Mouse (Mus musculus) intestine, embryonic 15.5 days (tissue): ENCODE results near the gene Gpc2. TPM values are rescaled to one million over a fixed set of nuclear protein-coding genes. Genes with fewer than 3 reads are reported as not detected.

Source experiments
- ATAC-seq: fragments of 200-750 bp; cut with Nextera tagmentation; 2 replicates; pipeline ENCODE4 v1.8.0; 2017; ENCODE audit warnings: moderate TSS enrichment, moderate library complexity
- H3K27ac ChIP-seq: fragments of 300-500 bp; sonication (generic); 2 replicates; pipeline ENCODE4 v1.5.1; 2015; ENCODE audit warnings: mild to moderate bottlenecking, inconsistent platforms
- H3K27me3 ChIP-seq: fragments of 300-500 bp; sonication (generic); replicated peaks from 2 replicates; pipeline ENCODE4 v1.6.1; 2015; ENCODE audit warnings: inconsistent platforms
- H3K36me3 ChIP-seq: fragments of 300-500 bp; sonication (generic); 2 replicates; pipeline ENCODE4 v1.6.1; 2015; ENCODE audit warnings: inconsistent platforms
- H3K4me1 ChIP-seq: fragments of 300-500 bp; sonication (generic); replicated peaks from 2 replicates; pipeline ENCODE4 v1.6.1; 2015; ENCODE audit warnings: inconsistent platforms
- H3K4me2 ChIP-seq: fragments of 300-500 bp; sonication (generic); replicated peaks from 2 replicates; pipeline ENCODE4 v1.6.1; 2015; ENCODE audit warnings: mild to moderate bottlenecking, inconsistent platforms
- H3K4me3 ChIP-seq: fragments of 300-500 bp; sonication (generic); replicated peaks from 2 replicates; pipeline ENCODE4 v1.5.1; 2015; ENCODE audit warnings: inconsistent platforms
- H3K9ac ChIP-seq: fragments of 300-500 bp; sonication (generic); 2 replicates; pipeline ENCODE4 v1.6.1; 2015; ENCODE audit warnings: inconsistent platforms
- H3K9me3 ChIP-seq: fragments of 300-500 bp; sonication (generic); 2 replicates; pipeline ENCODE4 v1.6.1; 2016; ENCODE audit warnings: inconsistent platforms
- WGBS: fragments of 180-500 bp; shearing (Covaris S2); methylation state at CpG from one replicate; pipeline ENCODE4 v1.1.7; 2015; 5-methylcytosine and 5-hydroxymethylcytosine counted together
- polyA plus RNA-seq: library from polyadenylated mRNA; unstranded; fragments of >200 nt; fragmentation: Nextera tagmentation; extraction: Ambion mirVana; gene quantifications from 2 replicates; pipeline ENCODE4 v1.2.1, GENCODE M21; 2015

The Gpc2 gene
- polyA plus RNA-seq, 1 experiment from 2014 or later, result 13.7 TPM

DNA sequence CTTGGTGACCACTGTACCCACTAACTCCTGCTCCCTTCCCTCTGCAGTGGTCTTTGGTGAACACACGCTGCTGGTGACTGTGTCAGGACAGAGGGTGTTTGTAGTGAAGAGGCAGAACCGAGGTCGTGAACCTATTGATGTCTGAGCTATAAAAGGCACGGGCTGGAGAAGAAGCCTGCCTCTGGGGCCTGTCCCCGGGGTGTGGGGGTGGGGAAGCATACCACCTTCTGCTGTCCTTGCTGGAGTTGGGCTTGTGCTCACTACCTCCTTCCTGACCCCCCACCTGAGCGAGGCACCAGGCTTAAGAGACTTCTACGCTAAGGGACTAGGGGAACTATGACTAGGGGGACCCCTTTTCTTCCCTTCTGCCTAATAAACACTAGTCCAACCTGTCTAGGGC is 20.8 kb downstream of the Gpc2 start:
- H3K27me3 ChIP-seq, result no peaks in the 10 kb centered on the region
- no peak for ATAC-seq
- H3K9ac ChIP-seq, result no peak overlapping the region
- H3K4me3 ChIP-seq, result no peak overlapping the region
- 46% methylated on average over 7 of the region's 7 CpGs for WGBS
- H3K36me3 ChIP-seq, result peaks cover 19% of the 10 kb centered on the region
- H3K4me2 ChIP-seq, result no peak overlapping the region
- no peak overlapping the region for H3K27ac ChIP-seq
- no peaks in the 10 kb centered on the region for H3K9me3 ChIP-seq
- peaks cover 23% of the 10 kb centered on the region for H3K4me1 ChIP-seq

GRCm38 (mm10) chr5:138258542-138258941 is 21.3 kb downstream of the Gpc2 start:
- Histone ChIP-seq H3K9ac (no peak overlapping the region), H3K4me1 (peaks cover 23% of the 10 kb centered on the region), H3K27me3 (no peaks in the 10 kb centered on the region), H3K27ac (no peak overlapping the region), H3K9me3 (no peaks in the 10 kb centered on the region), H3K36me3 (peaks cover 19% of the 10 kb centered on the region), H3K4me2 (no peak overlapping the region), H3K4me3 (no peak overlapping the region)
- WGBS, result 74% methylated on average over 6 of the region's 6 CpGs
- no peak for ATAC-seq

DNA sequence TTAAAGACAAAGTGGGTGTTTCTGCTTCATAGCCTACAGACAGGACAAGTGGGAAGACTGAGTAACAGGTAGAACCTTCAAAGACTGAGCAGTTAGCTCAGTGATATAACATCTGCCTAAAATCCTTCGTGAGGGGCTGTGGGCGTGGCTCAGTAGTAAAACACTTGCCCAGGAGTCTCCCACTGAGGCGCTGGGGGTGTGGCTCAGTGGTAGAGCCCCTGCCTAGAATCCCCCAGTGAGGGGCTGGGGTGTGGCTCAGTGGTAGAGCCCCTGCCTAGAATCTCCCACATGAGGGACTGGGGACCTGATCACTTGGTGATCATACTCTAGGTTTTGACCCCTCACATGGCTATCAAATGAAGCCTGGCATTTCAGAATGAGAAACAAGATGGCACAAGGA is 21.7 kb downstream of the Gpc2 start:
- WGBS, result 74% methylated on average over 3 of the region's 3 CpGs
- Histone ChIP-seq H3K27me3 (no peaks in the 10 kb centered on the region), H3K9me3 (no peaks in the 10 kb centered on the region), H3K4me2 (no peak overlapping the region), H3K36me3 (peaks cover 19% of the 10 kb centered on the region), H3K27ac (no peak overlapping the region), H3K4me1 (peaks cover 21% of the 10 kb centered on the region), H3K4me3 (no peak overlapping the region), H3K9ac (no peak overlapping the region)
- no peak for ATAC-seq

- Histone ChIP-seq H3K9ac (no peak overlapping the region), H3K36me3 (peaks cover 19% of the 10 kb centered on the region), H3K9me3 (no peaks in the 10 kb centered on the region), H3K27me3 (no peaks in the 10 kb centered on the region), H3K4me3 (no peak overlapping the region), H3K27ac (no peak overlapping the region), H3K4me1 (peaks cover 16% of the 10 kb centered on the region), H3K4me2 (no peak overlapping the region)
- 87% methylated on average over 4 of the region's 4 CpGs for WGBS
- ATAC-seq, result no peak
Observed at GRCm38 (mm10) chr5:138257585-138257978, 22.2 kb downstream of the Gpc2 start.

DNA sequence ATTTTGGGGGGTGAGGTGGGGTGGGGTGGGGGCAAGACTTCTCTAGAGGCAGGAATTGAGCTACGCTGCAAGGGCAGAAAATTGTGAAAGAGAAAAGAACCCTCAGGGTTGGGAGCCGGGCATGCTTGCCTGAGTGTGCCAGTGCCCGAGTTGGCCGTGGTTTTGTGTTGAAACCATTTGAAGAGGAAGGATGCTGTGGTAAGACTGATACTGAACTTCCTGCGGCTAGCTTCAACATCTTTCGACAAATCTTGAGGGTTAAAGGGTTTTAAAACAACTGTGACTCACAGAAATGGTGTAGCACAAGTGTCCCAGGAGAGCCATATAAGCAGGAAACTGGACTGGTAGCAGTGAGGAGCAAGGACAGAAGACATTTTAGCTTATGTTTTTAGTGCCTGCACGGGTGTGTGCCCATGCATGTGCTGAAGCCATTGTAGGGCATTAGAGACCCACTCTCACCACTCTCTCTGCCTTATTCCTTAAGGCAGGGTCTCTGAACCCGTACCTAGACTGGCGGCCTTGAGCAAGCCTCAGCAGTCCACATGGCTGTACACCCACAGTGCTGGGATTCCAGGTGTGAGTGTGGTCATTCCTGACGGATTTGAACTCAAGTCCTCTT is 22.7 kb downstream of the Gpc2 start:
- peaks cover 19% of the 10 kb centered on the region for H3K36me3 ChIP-seq
- no peak for ATAC-seq
- 0 out of 2 replicates have a peak overlapping the region, but pooled peaks have one; percentile 84 for H3K4me2 ChIP-seq
- 87% methylated on average over 10 of the region's 10 CpGs for WGBS
- H3K27me3 ChIP-seq, result no peaks in the 10 kb centered on the region
- H3K4me3 ChIP-seq, result no peak overlapping the region
- no peak overlapping the region for H3K9ac ChIP-seq
- H3K9me3 ChIP-seq, result no peaks in the 10 kb centered on the region
- no peak overlapping the region for H3K27ac ChIP-seq
- peaks cover 11% of the 10 kb centered on the region for H3K4me1 ChIP-seq

DNA sequence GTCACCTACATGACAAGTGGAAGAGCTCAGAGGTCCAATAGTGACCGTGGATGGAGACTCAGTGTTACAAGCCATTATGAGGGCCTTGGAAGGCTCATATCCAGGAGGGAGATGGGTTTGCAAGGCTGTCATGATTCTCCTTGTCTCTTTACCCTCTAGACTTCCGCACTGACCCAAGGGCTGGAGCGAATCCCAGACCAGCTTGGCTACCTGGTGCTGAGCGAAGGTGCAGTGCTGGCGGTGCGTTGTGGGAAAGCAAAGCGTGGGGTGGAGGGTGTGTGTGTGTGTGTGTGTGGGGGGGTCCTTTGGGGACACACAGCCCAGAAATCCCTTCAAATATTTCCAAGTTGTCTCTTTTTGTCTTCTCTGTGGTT is 23.7 kb downstream of the Gpc2 start:
- no peaks in the 10 kb centered on the region for H3K27me3 ChIP-seq
- peak overlapping the region; percentile 52 for H3K4me3 ChIP-seq
- H3K27ac ChIP-seq, result peak overlapping the region; percentile 70
- H3K36me3 ChIP-seq, result peaks cover 14% of the 10 kb centered on the region
- H3K4me1 ChIP-seq, result peaks cover 9% of the 10 kb centered on the region; the same call in 1 of the 2 replicates
- 14% methylated on average over 7 of the region's 7 CpGs for WGBS
- no peaks in the 10 kb centered on the region for H3K9me3 ChIP-seq
- peak overlapping the region; percentile 84 for H3K4me2 ChIP-seq
- peak; percentile 37 for ATAC-seq
- H3K9ac ChIP-seq, result peak overlapping the region; percentile 65

DNA sequence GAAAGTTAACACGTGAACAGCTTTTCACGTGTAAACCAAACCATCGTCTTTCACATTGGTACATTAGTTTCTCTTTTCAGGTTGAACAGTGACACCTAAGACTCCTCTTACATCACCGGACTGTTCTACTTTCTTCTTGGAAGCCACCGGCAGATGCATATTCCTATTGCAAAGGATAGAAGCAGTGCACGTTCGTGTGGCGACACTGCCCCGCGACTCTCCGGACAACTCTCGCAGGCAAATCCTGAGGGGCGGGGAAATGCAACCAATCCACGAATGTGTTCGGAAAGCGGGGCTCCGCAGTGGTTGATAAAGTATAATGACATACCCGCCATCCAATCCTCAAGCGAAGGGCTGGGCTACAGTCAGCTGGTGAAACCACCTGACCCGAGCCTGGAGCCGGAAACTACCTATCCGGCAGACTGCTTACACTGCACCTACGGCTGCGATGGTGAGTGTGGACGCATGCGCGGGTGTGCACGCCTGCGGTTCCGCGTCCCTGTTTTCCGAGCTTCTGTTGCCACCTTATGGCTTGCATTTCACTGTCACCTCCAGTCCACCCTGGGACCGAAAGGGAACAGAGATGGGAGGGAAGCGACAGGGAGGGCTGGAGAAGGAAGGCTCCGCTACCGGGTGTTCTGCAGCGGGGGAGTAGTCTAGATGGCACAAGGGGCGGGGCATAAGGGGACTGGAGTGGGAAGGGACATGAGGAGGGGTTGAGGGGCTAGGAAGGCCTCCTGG is 24.3 kb downstream of the Gpc2 start, which contains the start of gene Lamtor4:
Gene Lamtor4 (plus strand): TSS at position 130 of the 741 bp plus-strand sequence.
- under 1% methylated on average over 38 of the region's 38 CpGs for WGBS
- peak within 1 kb of the TSS; percentile 70 for H3K27ac ChIP-seq
- H3K4me2 ChIP-seq, result peak within 1 kb of the TSS; percentile 84
- H3K9ac ChIP-seq, result peak within 1 kb of the TSS; percentile 65
- H3K4me1 ChIP-seq, result peaks cover 6% of the 10 kb centered on the region; the same call in 1 of the 2 replicates
- no peaks in the 10 kb centered on the region for H3K9me3 ChIP-seq
- peaks cover 9% of the 10 kb centered on the region for H3K36me3 ChIP-seq
- peak within 1 kb of the TSS; percentile 52 for H3K4me3 ChIP-seq
- H3K27me3 ChIP-seq, result no peaks in the 10 kb centered on the region
- ATAC-seq, result peak; percentile 100

DNA sequence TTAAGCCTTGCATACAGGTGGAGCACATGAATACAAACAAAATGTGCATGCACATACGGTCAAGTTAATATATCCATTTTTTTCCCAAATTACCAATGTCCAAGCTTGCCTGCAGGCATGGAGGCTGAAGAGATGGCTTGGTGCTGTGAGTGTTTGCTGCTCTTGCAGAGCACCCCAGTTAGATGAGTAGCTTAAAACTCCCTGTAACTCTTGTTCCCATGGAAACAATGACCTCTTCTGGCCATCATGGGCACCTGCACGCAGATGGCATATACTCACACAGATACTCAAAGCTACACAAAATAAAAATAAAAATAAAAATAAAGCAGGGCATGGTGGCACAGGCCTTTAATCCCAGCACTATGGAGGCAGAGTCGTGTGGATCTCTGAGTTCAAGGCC is 26.7 kb downstream of the Gpc2 start:
- Histone ChIP-seq H3K27me3 (no peaks in the 10 kb centered on the region), H3K4me2 (no peak overlapping the region), H3K36me3 (0 out of 2 replicates have a peak, but pooled peaks cover 5% of the 10 kb centered on the region), H3K9me3 (no peaks in the 10 kb centered on the region), H3K4me3 (no peak overlapping the region), H3K27ac (no peak overlapping the region), H3K9ac (no peak overlapping the region), H3K4me1 (peaks cover 5% of the 10 kb centered on the region; the same call in 1 of the 2 replicates)
- ATAC-seq, result no peak
- 92% methylated on average over 3 of the region's 3 CpGs for WGBS

- peaks cover 4% of the 10 kb centered on the region; the same call in 1 of the 2 replicates for H3K4me1 ChIP-seq
- H3K36me3 ChIP-seq, result no peaks in the 10 kb centered on the region
- H3K4me2 ChIP-seq, result no peak overlapping the region
- no peak overlapping the region for H3K27ac ChIP-seq
- H3K9me3 ChIP-seq, result no peaks in the 10 kb centered on the region
- no peak for ATAC-seq
- 84% methylated on average over 12 of the region's 12 CpGs for WGBS
- H3K9ac ChIP-seq, result no peak overlapping the region
- H3K4me3 ChIP-seq, result no peak overlapping the region
- H3K27me3 ChIP-seq, result no peaks in the 10 kb centered on the region
Observed at GRCm38 (mm10) chr5:138251144-138251543, 28.7 kb downstream of the Gpc2 start.

DNA sequence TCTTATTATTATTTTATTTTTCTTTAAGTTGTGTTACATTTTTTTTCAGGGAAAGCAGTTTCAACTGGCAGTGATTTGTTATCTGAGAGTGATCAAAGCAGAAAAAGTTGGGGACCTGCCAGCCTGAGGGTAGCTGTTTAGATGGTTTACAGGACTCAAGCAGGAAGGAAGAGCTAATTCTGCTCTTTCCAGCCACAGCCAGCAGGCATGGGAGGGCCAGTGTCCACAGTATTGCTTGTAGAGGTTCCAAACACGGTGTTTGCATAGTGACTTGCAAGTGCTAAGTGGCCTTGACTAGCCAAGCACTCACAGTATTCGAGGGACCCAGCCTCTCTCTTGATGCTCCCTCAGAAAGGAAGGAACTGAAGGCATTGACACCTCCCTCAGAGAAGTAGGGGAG is 38.3 kb downstream of the Gpc2 start:
- no peak for ATAC-seq
- 20% methylated on average over 2 of the region's 2 CpGs for WGBS
- Histone ChIP-seq H3K9me3 (no peaks in the 10 kb centered on the region), H3K27ac (no peak overlapping the region), H3K9ac (no peak overlapping the region), H3K36me3 (no peaks in the 10 kb centered on the region), H3K4me1 (no peaks in the 10 kb centered on the region), H3K4me2 (no peak overlapping the region), H3K27me3 (no peaks in the 10 kb centered on the region), H3K4me3 (no peak overlapping the region)

DNA sequence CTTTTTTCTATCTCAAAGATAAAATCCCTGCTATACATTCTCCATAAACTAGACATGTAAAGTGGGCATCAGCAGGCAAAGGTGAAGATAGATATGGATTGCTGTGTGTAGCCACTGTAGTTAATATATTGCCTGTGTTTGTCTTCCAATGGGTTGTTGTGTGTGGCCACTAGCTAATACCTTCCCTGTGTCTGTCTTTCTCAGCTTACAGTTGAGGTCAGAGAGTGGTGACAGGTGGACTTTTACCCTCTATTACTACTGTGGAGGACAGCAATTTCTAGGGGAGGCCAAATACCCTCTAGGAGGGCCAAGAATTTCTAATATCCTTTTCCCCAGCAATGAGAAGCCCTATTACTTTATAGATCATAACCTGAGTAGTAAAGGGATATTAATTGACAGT is 45.6 kb downstream of the Gpc2 start:
- H3K27ac ChIP-seq, result no peak overlapping the region
- no peak overlapping the region for H3K4me3 ChIP-seq
- H3K4me2 ChIP-seq, result no peak overlapping the region
- no peaks in the 10 kb centered on the region for H3K9me3 ChIP-seq
- no peaks in the 10 kb centered on the region for H3K4me1 ChIP-seq
- ATAC-seq, result peak; percentile 51; the same call in 1 of the 2 replicates
- H3K27me3 ChIP-seq, result no peaks in the 10 kb centered on the region
- no peaks in the 10 kb centered on the region for H3K36me3 ChIP-seq
- H3K9ac ChIP-seq, result no peak overlapping the region

DNA sequence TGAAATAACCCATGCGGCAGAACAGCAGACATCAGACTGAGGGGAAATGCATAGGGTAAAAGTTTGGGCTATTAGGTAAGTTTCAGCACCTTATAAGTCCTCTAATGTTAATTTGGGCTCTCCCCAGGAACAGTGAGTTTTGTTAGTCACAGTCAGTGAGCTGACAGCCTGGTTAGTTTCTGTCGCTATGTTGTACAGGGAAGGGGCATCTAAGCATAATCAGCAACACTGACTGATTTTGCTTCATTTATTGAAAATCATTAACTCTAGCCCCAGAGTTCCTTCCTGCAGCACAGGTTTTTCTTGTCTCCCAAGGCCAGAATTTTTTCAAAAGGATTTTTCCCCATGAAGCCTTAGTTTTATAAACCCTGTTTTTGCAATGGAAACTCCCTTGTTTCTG is 46.0 kb downstream of the Gpc2 start:
- no peaks in the 10 kb centered on the region for H3K36me3 ChIP-seq
- no peak overlapping the region for H3K9ac ChIP-seq
- H3K4me2 ChIP-seq, result no peak overlapping the region
- 0 out of 2 replicates have a peak, but pooled peaks have one; percentile 45 for ATAC-seq
- H3K4me1 ChIP-seq, result no peaks in the 10 kb centered on the region
- H3K9me3 ChIP-seq, result no peaks in the 10 kb centered on the region
- no peak overlapping the region for H3K27ac ChIP-seq
- no peaks in the 10 kb centered on the region for H3K27me3 ChIP-seq
- 70% methylated on average over 2 of the region's 2 CpGs for WGBS
- no peak overlapping the region for H3K4me3 ChIP-seq

GRCm38 (mm10) chr5:138229511-138229910 is 50.3 kb downstream of the Gpc2 start:
- Histone ChIP-seq H3K36me3 (no peaks in the 10 kb centered on the region), H3K9ac (no peak overlapping the region), H3K27ac (no peak overlapping the region), H3K4me2 (no peak overlapping the region), H3K4me3 (no peak overlapping the region), H3K4me1 (no peaks in the 10 kb centered on the region), H3K9me3 (no peaks in the 10 kb centered on the region), H3K27me3 (no peaks in the 10 kb centered on the region)
- WGBS, result 90% methylated on average over 3 of the region's 3 CpGs
- ATAC-seq, result no peak
